Mouse (Mus musculus) intestine, embryonic 15.5 days (tissue): ENCODE data around the gene Rab25. TPM values are rescaled to one million over a fixed set of nuclear protein-coding genes. Genes with fewer than 3 reads are reported as not detected.

ENCODE experiments used
- ATAC-seq: fragments of 200-750 bp; cut with Nextera tagmentation; 2 replicates; pipeline ENCODE4 v1.8.0; 2017; ENCODE audit warnings: moderate TSS enrichment, moderate library complexity
- H3K27ac ChIP-seq: fragments of 300-500 bp; sonication (generic); 2 replicates; pipeline ENCODE4 v1.5.1; 2015; ENCODE audit warnings: mild to moderate bottlenecking, inconsistent platforms
- H3K27me3 ChIP-seq: fragments of 300-500 bp; sonication (generic); replicated peaks from 2 replicates; pipeline ENCODE4 v1.6.1; 2015; ENCODE audit warnings: inconsistent platforms
- H3K36me3 ChIP-seq: fragments of 300-500 bp; sonication (generic); 2 replicates; pipeline ENCODE4 v1.6.1; 2015; ENCODE audit warnings: inconsistent platforms
- H3K4me1 ChIP-seq: fragments of 300-500 bp; sonication (generic); replicated peaks from 2 replicates; pipeline ENCODE4 v1.6.1; 2015; ENCODE audit warnings: inconsistent platforms
- H3K4me2 ChIP-seq: fragments of 300-500 bp; sonication (generic); replicated peaks from 2 replicates; pipeline ENCODE4 v1.6.1; 2015; ENCODE audit warnings: mild to moderate bottlenecking, inconsistent platforms
- H3K4me3 ChIP-seq: fragments of 300-500 bp; sonication (generic); replicated peaks from 2 replicates; pipeline ENCODE4 v1.5.1; 2015; ENCODE audit warnings: inconsistent platforms
- H3K9ac ChIP-seq: fragments of 300-500 bp; sonication (generic); 2 replicates; pipeline ENCODE4 v1.6.1; 2015; ENCODE audit warnings: inconsistent platforms
- H3K9me3 ChIP-seq: fragments of 300-500 bp; sonication (generic); 2 replicates; pipeline ENCODE4 v1.6.1; 2016; ENCODE audit warnings: inconsistent platforms
- WGBS: fragments of 180-500 bp; shearing (Covaris S2); methylation state at CpG from one replicate; pipeline ENCODE4 v1.1.7; 2015; 5-methylcytosine and 5-hydroxymethylcytosine counted together
- polyA plus RNA-seq: library from polyadenylated mRNA; unstranded; fragments of >200 nt; fragmentation: Nextera tagmentation; extraction: Ambion mirVana; gene quantifications from 2 replicates; pipeline ENCODE4 v1.2.1, GENCODE M21; 2015

The Rab25 gene
- polyA plus RNA-seq, 1 experiment from 2014 or later = 75.2 TPM

DNA sequence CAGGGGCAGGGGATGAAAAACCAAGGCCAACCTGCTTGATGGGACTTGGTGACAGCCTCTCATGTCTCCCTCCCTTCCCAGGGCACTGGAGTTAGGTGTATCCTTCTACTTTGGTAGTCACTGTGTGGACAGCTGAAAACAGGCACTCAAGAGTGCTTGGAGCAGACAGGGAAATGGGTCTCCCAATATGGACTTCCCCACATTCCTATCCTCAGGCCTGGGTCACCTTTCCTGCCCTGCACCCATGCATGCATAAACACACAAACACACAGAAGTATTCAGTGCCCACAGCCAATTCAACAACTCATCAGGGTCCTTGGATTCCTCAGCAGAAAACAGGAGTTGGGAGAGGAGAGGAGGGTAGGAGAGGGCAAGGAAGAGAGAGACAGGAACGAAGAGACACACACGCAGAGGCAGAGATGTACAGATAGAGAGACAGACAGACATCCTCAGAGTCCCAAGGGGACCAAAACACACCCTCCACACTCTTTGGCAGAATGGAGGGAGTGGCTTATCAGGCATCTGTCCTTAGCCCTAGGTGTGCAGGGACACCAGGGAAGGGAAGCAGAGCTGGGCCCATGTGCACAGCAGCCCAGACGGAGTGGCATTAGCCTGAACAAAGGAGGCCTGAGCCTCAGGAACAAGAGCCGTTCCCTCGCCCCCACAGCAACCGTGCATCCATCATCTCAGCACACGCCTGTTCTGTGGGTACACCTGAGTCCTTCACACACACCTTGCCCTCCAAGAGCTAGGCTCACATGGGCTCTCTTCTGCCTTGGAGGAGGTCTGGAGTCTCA is 18.7 kb downstream of the Rab25 start:
- no peak for ATAC-seq
- H3K9me3 ChIP-seq = no peaks in the 10 kb centered on the region
- peak overlapping the region; percentile 56 for H3K4me3 ChIP-seq
- H3K4me1 ChIP-seq = peaks cover 40% of the 10 kb centered on the region
- H3K36me3 ChIP-seq = peaks cover 8% of the 10 kb centered on the region; the same call in 1 of the 2 replicates
- no peaks in the 10 kb centered on the region for H3K27me3 ChIP-seq
- H3K9ac ChIP-seq = peak overlapping the region; percentile 93
- peak overlapping the region; percentile 82 for H3K4me2 ChIP-seq
- 0 out of 2 replicates have a peak overlapping the region, but pooled peaks have one; percentile 13 for H3K27ac ChIP-seq
- WGBS = 43% methylated on average over 7 of the region's 7 CpGs

DNA sequence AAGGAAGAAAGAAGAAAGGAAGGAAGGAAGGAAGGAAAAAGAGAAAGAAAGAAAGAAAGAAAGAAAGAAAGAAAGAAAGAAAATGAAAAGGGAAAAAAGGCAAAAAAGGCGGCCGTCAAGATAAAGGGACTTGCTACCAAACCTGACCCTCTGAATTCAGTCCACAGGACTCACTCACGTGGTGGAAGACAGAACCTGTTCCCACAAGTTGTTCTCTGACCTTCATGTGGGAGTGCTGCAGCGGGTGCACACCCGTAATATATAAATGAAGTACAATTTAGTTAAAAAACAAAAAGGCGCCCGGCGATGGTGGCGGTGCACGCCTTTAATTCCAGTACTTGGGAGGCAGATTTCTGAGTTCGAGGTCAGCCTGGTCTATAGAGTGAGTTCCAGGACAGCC is 19.5 kb downstream of the Rab25 start:
- WGBS = 79% methylated on average over 11 of the region's 11 CpGs
- no peaks in the 10 kb centered on the region for H3K27me3 ChIP-seq
- no peak for ATAC-seq
- H3K36me3 ChIP-seq = peaks cover 12% of the 10 kb centered on the region
- H3K4me3 ChIP-seq = no peak overlapping the region
- H3K27ac ChIP-seq = no peak overlapping the region
- H3K9me3 ChIP-seq = no peaks in the 10 kb centered on the region
- peaks cover 33% of the 10 kb centered on the region for H3K4me1 ChIP-seq
- H3K4me2 ChIP-seq = 0 out of 2 replicates have a peak overlapping the region, but pooled peaks have one; percentile 82
- no peak overlapping the region for H3K9ac ChIP-seq

DNA sequence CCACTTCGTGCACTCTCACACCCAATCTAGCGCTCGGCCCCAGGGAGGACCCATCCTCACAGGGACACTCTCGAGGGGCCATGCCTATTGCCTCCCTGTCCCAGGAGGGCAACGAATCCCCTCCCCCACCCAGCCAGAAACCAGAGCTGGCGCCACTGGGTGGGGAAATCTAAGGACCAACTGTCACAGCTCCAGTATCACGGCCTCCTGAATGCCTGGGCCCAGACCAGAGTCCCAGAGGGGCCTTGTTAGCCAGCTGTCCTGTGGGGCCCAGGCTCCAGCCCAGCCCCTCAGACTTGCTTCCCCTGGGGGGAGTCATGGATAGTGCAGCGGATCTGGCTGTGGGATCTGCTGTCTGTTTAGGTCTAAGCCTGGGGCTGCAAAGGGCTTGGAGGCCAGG is 20.5 kb downstream of the Rab25 start:
- Histone ChIP-seq H3K27me3 (no peaks in the 10 kb centered on the region), H3K4me1 (peaks cover 28% of the 10 kb centered on the region), H3K4me3 (no peak overlapping the region), H3K36me3 (peaks cover 12% of the 10 kb centered on the region), H3K27ac (no peak overlapping the region), H3K9ac (peak overlapping the region; percentile 33), H3K9me3 (no peaks in the 10 kb centered on the region), H3K4me2 (no peak overlapping the region; the same call in 1 of the 2 replicates)
- 44% methylated on average over 8 of the region's 8 CpGs for WGBS
- ATAC-seq = no peak

DNA sequence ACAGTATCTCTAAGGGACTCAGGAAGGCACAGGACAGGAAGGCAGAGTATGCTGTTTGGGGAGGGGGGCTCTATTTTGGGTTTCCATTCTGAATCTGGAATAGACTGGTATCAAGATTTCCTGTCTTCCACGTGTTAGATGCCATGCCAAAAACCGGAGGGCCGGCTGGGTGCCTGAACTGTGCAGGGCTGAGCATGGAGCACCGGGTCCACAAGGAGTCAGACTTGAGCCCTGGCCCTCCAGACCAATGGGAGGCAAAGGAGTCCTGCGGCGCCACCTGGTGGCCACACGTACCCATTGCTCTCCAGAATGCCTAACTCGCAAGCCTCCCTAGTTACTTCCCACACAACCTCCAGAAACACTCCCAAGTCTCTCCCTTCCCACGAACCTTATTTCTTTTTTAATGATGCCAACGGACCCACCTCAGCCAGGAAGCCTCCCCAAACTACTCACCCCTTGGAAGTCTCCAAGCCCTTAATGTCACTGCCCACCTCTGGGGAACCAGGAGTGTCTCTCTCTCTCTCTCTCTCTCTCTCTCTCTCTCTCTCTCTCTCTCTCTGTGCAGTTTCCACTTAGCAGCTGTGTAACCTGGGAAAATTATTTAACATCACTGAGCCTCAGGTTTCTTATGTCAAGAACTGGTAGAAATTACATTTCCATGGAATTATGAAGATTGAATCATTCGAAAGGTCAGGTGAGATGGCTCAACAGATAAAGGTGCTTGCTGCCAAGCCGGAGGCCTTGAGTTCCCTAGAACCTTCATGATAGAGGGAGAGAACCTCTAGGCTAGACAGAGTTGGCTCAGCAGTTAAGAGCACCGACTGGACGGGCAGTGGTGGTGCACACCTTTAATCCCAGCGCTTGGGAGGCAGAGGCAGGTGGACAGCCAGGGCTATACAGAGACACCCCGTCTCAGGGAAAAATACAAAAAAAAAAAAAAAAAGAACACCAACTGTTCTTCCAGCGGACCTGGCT is 21.7 kb downstream of the Rab25 start:
- WGBS = 32% methylated on average over 17 of the region's 17 CpGs
- peaks cover 28% of the 10 kb centered on the region for H3K4me1 ChIP-seq
- H3K4me3 ChIP-seq = no peak overlapping the region
- peak; percentile 75 for ATAC-seq
- H3K36me3 ChIP-seq = peaks cover 12% of the 10 kb centered on the region
- no peaks in the 10 kb centered on the region for H3K27me3 ChIP-seq
- no peak overlapping the region for H3K9ac ChIP-seq
- no peak overlapping the region for H3K27ac ChIP-seq
- peak overlapping the region; percentile 31; the same call in 1 of the 2 replicates for H3K4me2 ChIP-seq
- no peaks in the 10 kb centered on the region for H3K9me3 ChIP-seq

DNA sequence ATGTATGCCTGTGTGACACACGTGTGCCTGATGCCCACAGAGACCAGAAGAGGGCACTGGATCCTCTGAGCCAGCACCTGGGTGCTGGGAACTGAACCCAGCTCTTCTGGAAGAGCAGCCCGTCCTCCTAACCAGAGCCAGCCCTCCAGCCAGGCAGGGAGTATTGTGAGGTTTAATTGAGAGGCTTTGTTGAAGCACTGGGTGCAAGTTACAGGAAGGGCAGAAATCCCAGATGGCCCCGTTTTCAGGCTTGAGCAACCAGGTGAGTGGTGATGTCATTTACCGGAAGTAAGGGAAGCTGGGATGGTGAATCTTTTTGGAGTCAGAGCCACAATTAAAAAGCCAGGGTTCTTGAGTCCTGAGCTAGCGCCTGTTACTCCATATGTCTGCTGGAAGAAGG is 23.1 kb downstream of the Rab25 start:
- Histone ChIP-seq H3K4me1 (peaks cover 21% of the 10 kb centered on the region), H3K9me3 (no peaks in the 10 kb centered on the region), H3K36me3 (peaks cover 12% of the 10 kb centered on the region), H3K9ac (no peak overlapping the region), H3K27ac (no peak overlapping the region), H3K4me2 (no peak overlapping the region), H3K4me3 (no peak overlapping the region), H3K27me3 (no peaks in the 10 kb centered on the region)
- no peak for ATAC-seq
- WGBS = 87% methylated on average over 5 of the region's 5 CpGs

DNA sequence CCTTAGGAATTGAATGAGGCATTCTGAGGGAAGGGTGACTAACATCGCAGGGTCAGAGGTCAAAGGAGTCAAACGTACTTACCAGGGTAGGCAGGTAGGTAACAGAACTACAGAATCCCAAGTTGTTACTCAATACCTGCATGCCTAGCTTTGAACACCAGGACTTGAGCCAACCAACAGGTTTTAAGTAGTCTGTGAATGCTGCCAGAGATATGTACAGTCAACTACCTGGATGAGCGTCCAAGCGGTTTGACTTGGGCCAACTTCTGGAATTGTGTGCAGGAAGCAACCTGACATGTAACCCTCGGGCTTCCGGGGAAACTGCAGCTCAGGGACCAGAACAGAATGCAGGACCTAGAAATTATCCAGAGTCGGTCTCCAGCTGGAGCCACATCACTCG is 25.1 kb downstream of the Rab25 start:
- Histone ChIP-seq H3K27me3 (no peaks in the 10 kb centered on the region), H3K4me1 (peaks cover 8% of the 10 kb centered on the region), H3K4me2 (no peak overlapping the region), H3K9me3 (no peaks in the 10 kb centered on the region), H3K27ac (no peak overlapping the region), H3K36me3 (peaks cover 12% of the 10 kb centered on the region), H3K4me3 (no peak overlapping the region), H3K9ac (no peak overlapping the region)
- no peak for ATAC-seq
- 80% methylated on average over 8 of the region's 8 CpGs for WGBS

DNA sequence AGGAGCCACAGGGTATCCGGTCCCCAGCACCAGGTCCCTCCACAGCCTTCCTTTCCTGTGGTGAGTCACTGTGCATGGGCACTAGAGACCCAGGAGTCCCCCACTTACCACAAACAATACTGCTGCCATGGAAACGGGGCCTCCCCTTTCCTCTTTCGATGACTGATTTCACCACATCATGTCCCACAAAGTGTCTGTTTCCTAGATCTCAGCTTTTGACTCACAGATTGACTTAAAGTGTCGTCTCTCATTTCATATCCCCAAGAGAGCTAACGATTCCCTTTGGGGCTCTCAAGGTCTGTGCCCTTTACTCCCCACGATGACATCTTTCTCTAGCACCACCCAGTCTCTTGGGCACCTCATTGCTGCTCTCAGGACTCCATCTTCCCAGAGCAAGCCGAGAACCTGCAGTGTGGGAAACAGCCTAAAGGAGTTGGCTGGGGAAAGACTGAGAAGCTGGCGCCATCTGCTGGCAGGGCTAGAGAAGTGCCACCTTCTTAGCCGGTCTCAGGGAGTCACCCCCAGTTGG is 26.2 kb downstream of the Rab25 start:
- H3K4me2 ChIP-seq = no peak overlapping the region
- H3K4me1 ChIP-seq = no peaks in the 10 kb centered on the region
- H3K4me3 ChIP-seq = no peak overlapping the region
- no peaks in the 10 kb centered on the region for H3K27me3 ChIP-seq
- H3K9me3 ChIP-seq = no peaks in the 10 kb centered on the region
- H3K36me3 ChIP-seq = peaks cover 12% of the 10 kb centered on the region
- ATAC-seq = peak; percentile 34; the same call in 1 of the 2 replicates
- 31% methylated on average over 9 of the region's 9 CpGs for WGBS
- no peak overlapping the region for H3K9ac ChIP-seq
- no peak overlapping the region for H3K27ac ChIP-seq

DNA sequence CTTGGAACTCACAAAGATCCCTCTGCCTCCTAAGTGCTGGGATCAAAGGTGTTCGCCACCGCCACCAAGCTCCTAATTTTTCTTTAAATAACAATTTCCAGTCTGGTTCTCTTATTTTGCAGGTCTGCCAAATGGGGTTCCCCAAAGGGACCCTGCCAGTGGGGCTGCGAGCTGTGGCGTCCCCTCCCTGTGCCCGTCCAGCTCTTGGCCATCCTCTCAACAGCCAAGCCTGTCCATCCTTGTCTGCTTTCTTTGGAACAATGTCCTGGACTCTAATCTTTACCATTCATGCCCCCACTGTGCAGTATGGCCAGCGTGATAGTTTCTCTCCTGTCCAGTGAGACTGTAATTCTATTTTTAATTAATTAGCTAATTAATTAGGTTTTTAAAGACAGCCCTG is 26.9 kb downstream of the Rab25 start:
- H3K4me1 ChIP-seq = 0 out of 2 replicates have a peak, but pooled peaks cover 3% of the 10 kb centered on the region
- 92% methylated on average over 6 of the region's 6 CpGs for WGBS
- H3K4me2 ChIP-seq = no peak overlapping the region
- no peak overlapping the region for H3K4me3 ChIP-seq
- peaks cover 12% of the 10 kb centered on the region for H3K36me3 ChIP-seq
- H3K9ac ChIP-seq = no peak overlapping the region
- no peaks in the 10 kb centered on the region for H3K27me3 ChIP-seq
- no peak for ATAC-seq
- no peaks in the 10 kb centered on the region for H3K9me3 ChIP-seq
- no peak overlapping the region for H3K27ac ChIP-seq

DNA sequence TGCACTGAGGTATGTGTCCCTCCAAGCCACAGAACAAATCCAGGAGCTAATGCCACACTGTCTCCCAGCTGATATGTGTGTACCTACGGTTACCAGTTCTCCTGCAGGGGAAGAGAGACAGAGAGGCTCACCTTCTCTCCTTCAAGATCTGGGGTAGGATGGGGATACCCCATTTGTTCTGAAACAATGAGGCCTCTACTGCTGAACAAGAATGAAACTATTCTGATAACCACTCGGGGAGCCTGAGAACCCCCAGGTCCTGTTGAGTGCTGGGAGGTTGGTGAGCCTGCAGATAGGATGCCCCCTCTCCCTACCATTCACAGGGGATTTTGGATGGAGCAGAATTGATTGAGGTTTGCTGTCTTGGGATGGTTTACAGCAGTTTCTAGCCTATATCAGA is 28.0 kb downstream of the Rab25 start:
- H3K27me3 ChIP-seq = no peaks in the 10 kb centered on the region
- H3K36me3 ChIP-seq = peaks cover 9% of the 10 kb centered on the region
- no peak overlapping the region for H3K27ac ChIP-seq
- no peak overlapping the region for H3K4me2 ChIP-seq
- H3K9ac ChIP-seq = no peak overlapping the region
- no peaks in the 10 kb centered on the region for H3K9me3 ChIP-seq
- ATAC-seq = no peak
- 87% methylated on average over 2 of the region's 2 CpGs for WGBS
- no peak overlapping the region for H3K4me3 ChIP-seq
- H3K4me1 ChIP-seq = 0 out of 2 replicates have a peak, but pooled peaks cover 7% of the 10 kb centered on the region

DNA sequence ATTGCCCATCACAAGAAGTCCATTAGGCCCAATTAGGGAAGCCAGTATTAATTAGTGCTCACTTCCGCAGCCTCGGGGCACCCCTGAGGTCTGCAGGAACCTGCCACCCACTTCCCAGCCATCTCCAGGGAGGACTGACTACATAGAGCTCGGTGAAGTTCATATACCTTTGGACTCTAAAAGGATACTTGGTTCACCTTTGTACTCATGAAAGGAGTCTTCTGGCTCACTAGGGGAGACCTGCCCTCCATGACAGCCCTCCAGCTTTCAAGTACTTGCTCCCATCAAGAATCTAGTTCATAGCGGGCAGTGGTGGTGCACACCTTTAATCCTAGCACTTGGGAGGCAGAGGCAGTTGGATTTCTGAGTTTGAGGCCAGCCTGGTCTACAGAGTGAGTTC is 29.7 kb downstream of the Rab25 start:
- Histone ChIP-seq H3K36me3 (no peaks in the 10 kb centered on the region), H3K9ac (no peak overlapping the region), H3K4me2 (no peak overlapping the region), H3K4me3 (no peak overlapping the region), H3K27ac (no peak overlapping the region), H3K27me3 (no peaks in the 10 kb centered on the region), H3K9me3 (no peaks in the 10 kb centered on the region), H3K4me1 (peaks cover 21% of the 10 kb centered on the region)
- 81% methylated on average over 4 of the region's 4 CpGs for WGBS
- no peak for ATAC-seq

DNA sequence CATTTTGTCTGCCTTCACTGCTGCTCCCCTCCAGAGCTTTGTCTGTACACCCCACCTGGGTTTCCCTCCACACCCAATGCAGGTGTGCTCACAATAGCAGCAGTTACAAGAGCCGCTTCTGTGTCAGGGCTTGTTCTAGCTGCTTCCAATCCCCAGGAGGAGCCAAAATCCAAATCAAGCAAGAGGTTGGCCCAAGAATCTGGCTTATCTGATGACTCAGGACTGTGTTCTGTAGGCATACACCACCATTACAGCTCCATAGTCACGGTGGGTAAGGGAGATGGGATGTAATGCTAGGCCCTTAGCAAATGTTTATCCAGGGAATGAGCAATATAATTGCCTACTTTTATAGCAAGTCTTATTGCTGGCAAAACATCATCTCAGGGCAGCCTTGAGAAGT is 31.7 kb downstream of the Rab25 start:
- no peak for ATAC-seq
- Histone ChIP-seq H3K36me3 (no peaks in the 10 kb centered on the region), H3K4me2 (no peak overlapping the region), H3K27me3 (no peaks in the 10 kb centered on the region), H3K9me3 (no peaks in the 10 kb centered on the region), H3K4me3 (no peak overlapping the region), H3K27ac (no peak overlapping the region), H3K4me1 (peaks cover 41% of the 10 kb centered on the region), H3K9ac (no peak overlapping the region)
- 66% methylated on average over 2 of the region's 2 CpGs for WGBS

DNA sequence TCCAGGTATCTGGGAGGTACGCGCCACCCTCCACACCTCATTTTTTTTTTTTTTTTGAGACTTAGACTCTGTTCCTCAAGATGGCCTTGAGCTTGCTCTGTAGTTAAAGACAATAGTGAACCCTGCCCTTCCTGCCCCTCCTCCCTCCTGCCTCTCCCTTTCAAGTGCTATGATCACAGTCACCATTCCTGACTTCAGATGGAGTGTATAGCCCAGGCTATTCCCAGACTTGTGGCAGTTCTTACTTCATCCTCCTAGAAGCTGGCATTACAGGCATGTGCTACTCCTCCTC is 33.1 kb downstream of the Rab25 start:
- H3K36me3 ChIP-seq = no peaks in the 10 kb centered on the region
- no peak overlapping the region for H3K4me3 ChIP-seq
- no peak overlapping the region for H3K9ac ChIP-seq
- no peak overlapping the region for H3K4me2 ChIP-seq
- 0 out of 2 replicates have a peak, but pooled peaks have one; percentile 4 for ATAC-seq
- H3K9me3 ChIP-seq = no peaks in the 10 kb centered on the region
- H3K27ac ChIP-seq = no peak overlapping the region
- 72% methylated on average over 2 of the region's 2 CpGs for WGBS
- peaks cover 50% of the 10 kb centered on the region for H3K4me1 ChIP-seq
- no peaks in the 10 kb centered on the region for H3K27me3 ChIP-seq
